Mouse (Mus musculus): ENCODE results near the gene Lrrc28.

- TF ChIP-seq EP300 (IDR thresholded peaks at IDR 0.05; ENCODE audit: insufficient read depth, low read depth, low read length) (no peak), CTCF (IDR thresholded peaks at IDR 0.05) (no peak)
Observed at GRCm38 (mm10) chr7:67683006-67683405, 37.9 kb upstream of the Lrrc28 start.
